In genomic region chr13:60173186-60173585, GRCm38 (mm10) we compare ENCODE assay signal across 10 mouse cellular contexts. TPM values are rescaled to one million over a fixed set of nuclear protein-coding genes. Genes with fewer than 3 reads are reported as not detected.
DNase-seq lines count a peak whose midpoint lies in the region; ATAC-seq lines count a peak whose summit lies in the region.
"Had no signal": no experiment of that assay in that cellular context is flagged by ENCODE, and none has a peak within 500 bp of the region (broad histone marks: within the 10 kb centered on the region; RNA-seq: fewer than 3 reads in every experiment).

No protein-coding gene starts in this region.

- peaks cover 12% of the 10 kb centered on the region for H3K4me1 ChIP-seq in heart, embryonic 16.5 days (ENCODE audit: control insufficient read depth, insufficient read depth, low read length)
- peaks cover 53% of the 10 kb centered on the region for H3K4me1 ChIP-seq in midbrain, embryonic 12.5 days

- 9% methylated on average over 3 of the region's 3 CpGs for WGBS in heart, embryonic 16.5 days
- WGBS in midbrain, embryonic 12.5 days, result 4% methylated on average over 3 of the region's 3 CpGs

- no peak overlapping the region for H3K4me3 ChIP-seq in heart, embryonic 16.5 days (ENCODE audit: low read length)
- H3K4me3 ChIP-seq in midbrain, embryonic 12.5 days, result peak overlapping the region; percentile 80

- H3K27ac ChIP-seq in heart, embryonic 16.5 days (ENCODE audit: low read length), result no peak overlapping the region
- H3K27ac ChIP-seq in midbrain, embryonic 12.5 days (replicated peaks), result peak overlapping the region; percentile 75

- peak; percentile 9 for DNase-seq in heart, adult 8-10 months (ENCODE audit: low spot score)
- no peak for DNase-seq in heart, adult 9 months (ENCODE audit: low spot score in 2 of 2)
- DNase-seq in NIH3T3 (ENCODE audit: low read depth), result peak; percentile 61
- DNase-seq in frontal cortex, postnatal 10 days (ENCODE audit: low spot score in 2 of 2), result no peak
- no peak for DNase-seq in gastrocnemius, adult 8-10 months (ENCODE audit: low spot score in 2 of 2)
- DNase-seq in layer of hippocampus, adult 9-10 months (ENCODE audit: low spot score), result no peak
- DNase-seq: cerebellum, adult 9-11 months had no signal

- no peak overlapping the region for H3K9ac ChIP-seq in heart, embryonic 16.5 days (ENCODE audit: low read length)
- no peak overlapping the region; the same call in 1 of the 2 replicates for H3K9ac ChIP-seq in midbrain, embryonic 12.5 days (replicated peaks)

- H3K36me3 ChIP-seq in heart, embryonic 16.5 days (ENCODE audit: control insufficient read depth, insufficient read depth), result no peaks in the 10 kb centered on the region
- H3K36me3 ChIP-seq in midbrain, embryonic 12.5 days, result no peaks in the 10 kb centered on the region

- H3K9me3 ChIP-seq in heart, embryonic 16.5 days (replicated peaks; ENCODE audit: control insufficient read depth, low read length), result no peaks in the 10 kb centered on the region
- H3K9me3 ChIP-seq in midbrain, embryonic 12.5 days, result no peaks in the 10 kb centered on the region

- no peak for ATAC-seq in heart, embryonic 16.5 days (replicated peaks; ENCODE audit: extremely low read depth, insufficient read depth, low FRiP score)
- no peak for ATAC-seq in midbrain, embryonic 12.5 days (ENCODE audit: low FRiP score, low read depth)
- ATAC-seq: activated CD4-positive, CD25-positive, alpha-beta regulatory T cell, adult 4 months had no signal

- no peaks in the 10 kb centered on the region for H3K27me3 ChIP-seq in heart, embryonic 16.5 days (ENCODE audit: control insufficient read depth, insufficient read depth, low read length)
- peaks cover 27% of the 10 kb centered on the region for H3K27me3 ChIP-seq in midbrain, embryonic 12.5 days

- peak overlapping the region; percentile 80 for H3K4me2 ChIP-seq in heart, embryonic 16.5 days (ENCODE audit: low read depth, low read length)
- H3K4me2 ChIP-seq in midbrain, embryonic 12.5 days (replicated peaks), result peak overlapping the region; percentile 79

RNA-seq across cellular contexts. Expression of gene Gas1, which starts 4.0 kb away (rescaled TPM):
- total RNA-seq in heart, adult 8-10 months (2022), result 10 to 100 TPM; 17.6 to 23.8 (median 21.2) TPM
- 23.1 and 26.2 TPM in 2 replicates for polyA plus RNA-seq in heart, embryonic 16.5 days (2015; fragmentation: Nextera tagmentation; extraction: Ambion mirVana)
- 121 and 123 TPM in 2 replicates for polyA plus RNA-seq in midbrain, embryonic 12.5 days (2016; fragmentation: Nextera tagmentation; extraction: Ambion mirVana)
- total RNA-seq in gastrocnemius, adult 8-10 months (2022), result 10 to 100 TPM in 2 of 4 experiments, 1 to 10 TPM in 2; 6.8 to 11.9 (median 10.3) TPM
- polyA plus RNA-seq: activated CD4-positive, CD25-positive, alpha-beta regulatory T cell, adult 4 months had no signal

Comparison
In these comparisons a context has a peak if more than half of its experiments do, and no peak if none do; other contexts are left out.
1. DNase-seq: peak in heart, adult 8-10 months (single experiment) and NIH3T3 (single experiment); none in heart, adult 9 months (0 of 2), frontal cortex, postnatal 10 days (0 of 2), gastrocnemius, adult 8-10 months (0 of 2) and layer of hippocampus, adult 9-10 months (single experiment).